Mouse (Mus musculus): Measurements from ENCODE around the gene Styxl1. TPM values are rescaled to one million over a fixed set of nuclear protein-coding genes. Genes with fewer than 3 reads are reported as not detected.
A peak's percentile ranks its signal among the peaks of the same experiment; 100 is the strongest.

Styxl1 gene
- polyA plus RNA-seq, 1 experiment = 0.57 TPM

DNA sequence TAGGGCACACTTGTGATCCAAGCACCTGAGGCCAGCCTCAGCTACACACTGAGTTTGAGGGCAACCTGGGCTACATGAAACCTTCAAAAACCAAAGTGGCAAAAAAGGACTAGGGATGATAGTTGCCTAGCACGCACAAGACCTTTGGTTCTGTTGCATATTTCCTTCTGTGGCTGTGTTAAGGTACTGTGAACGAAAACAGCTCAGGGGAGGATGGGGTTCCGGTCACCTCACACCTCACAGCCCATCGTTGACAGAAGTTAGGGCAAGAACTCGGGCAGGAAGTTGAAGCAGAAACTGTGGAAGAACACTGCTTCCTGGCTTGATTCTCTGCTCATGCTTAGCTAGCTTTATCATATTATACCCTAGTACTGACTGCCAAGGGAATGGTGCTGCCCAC lies 68.5 kb downstream of the Styxl1 start:
- H3K36me3 ChIP-seq (ENCODE audit: control insufficient read depth, insufficient read depth, low read length) = no peaks in the 10 kb centered on the region
- TF ChIP-seq POLR2A (IDR thresholded peaks at IDR 0.05; ENCODE audit: control insufficient read depth, extremely low read depth, insufficient read depth, low read length, poor library complexity) = no peak
- TF ChIP-seq CTCF (IDR thresholded peaks at IDR 0.05; ENCODE audit: borderline replicate concordance, control insufficient read depth, extremely low read depth, insufficient read depth, low read length, poor library complexity) = no peak
- no peak overlapping the region for H3K27ac ChIP-seq (ENCODE audit: control insufficient read depth, insufficient read depth, low read length)
- 89% methylated on average over 5 of the region's 5 CpGs for WGBS
- no peak for DNase-seq
- peaks cover 19% of the 10 kb centered on the region for H3K4me1 ChIP-seq (replicated peaks; ENCODE audit: control insufficient read depth, insufficient read depth, low read length)
- H3K27me3 ChIP-seq (ENCODE audit: control insufficient read depth, insufficient read depth, low read length) = no peaks in the 10 kb centered on the region
- no peak overlapping the region for H3K4me3 ChIP-seq (ENCODE audit: control insufficient read depth, insufficient read depth, low read length)

DNA sequence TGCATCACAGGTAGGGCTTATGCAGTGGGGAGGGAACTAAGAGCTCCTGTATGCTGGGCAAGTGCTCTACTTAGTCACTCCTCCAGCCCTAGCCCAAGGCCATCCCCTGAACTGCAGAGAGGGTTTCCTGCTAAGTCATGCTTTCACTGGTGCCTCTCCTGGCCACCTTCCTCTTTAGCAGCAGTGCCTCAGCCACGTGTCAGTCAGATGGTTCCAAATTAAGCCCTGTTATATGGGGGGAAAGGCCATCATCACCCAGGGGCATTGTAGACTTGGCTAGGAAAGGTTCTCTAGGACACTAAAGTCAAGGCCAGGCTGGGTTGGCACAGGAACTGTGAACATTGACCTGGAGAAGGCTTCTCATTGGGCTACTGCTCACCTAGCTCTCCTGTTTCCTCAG lies 70.3 kb downstream of the Styxl1 start:
- Histone ChIP-seq H3K36me3 (ENCODE audit: control insufficient read depth, insufficient read depth, low read length) (no peaks in the 10 kb centered on the region), H3K27me3 (ENCODE audit: control insufficient read depth, insufficient read depth, low read length) (no peaks in the 10 kb centered on the region), H3K4me1 (replicated peaks; ENCODE audit: control insufficient read depth, insufficient read depth, low read length) (peaks cover 18% of the 10 kb centered on the region), H3K4me3 (ENCODE audit: control insufficient read depth, insufficient read depth, low read length) (no peak overlapping the region), H3K27ac (ENCODE audit: control insufficient read depth, insufficient read depth, low read length) (no peak overlapping the region)
- no peak for TF ChIP-seq CTCF (IDR thresholded peaks at IDR 0.05; ENCODE audit: borderline replicate concordance, control insufficient read depth, extremely low read depth, insufficient read depth, low read length, poor library complexity)
- no peak for TF ChIP-seq POLR2A (IDR thresholded peaks at IDR 0.05; ENCODE audit: control insufficient read depth, extremely low read depth, insufficient read depth, low read length, poor library complexity)
- no peak for DNase-seq
- 24% methylated on average over 1 of the region's 1 CpGs for WGBS

DNA sequence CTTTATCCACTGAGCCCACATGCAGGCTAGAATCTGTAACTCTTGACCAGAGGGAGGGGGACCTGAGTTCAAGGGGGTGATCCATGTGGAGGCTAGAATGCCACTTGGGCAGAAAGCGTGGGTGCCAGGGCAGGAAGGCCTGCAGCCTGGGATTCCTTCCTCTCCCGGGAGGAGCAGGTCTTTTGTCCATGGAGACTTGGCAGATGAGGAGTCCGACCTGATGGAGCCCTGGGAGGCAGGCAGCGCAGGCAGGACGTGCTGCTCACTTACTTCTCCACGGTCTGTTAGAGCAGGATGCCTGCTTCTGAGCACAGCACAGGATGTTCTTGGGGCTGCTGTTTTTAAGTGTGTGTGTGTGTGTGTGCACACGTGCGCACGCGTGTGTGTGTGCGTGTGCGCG lies 71.1 kb downstream of the Styxl1 start:
- H3K27me3 ChIP-seq (ENCODE audit: control insufficient read depth, insufficient read depth, low read length) = no peaks in the 10 kb centered on the region
- no peak overlapping the region for H3K27ac ChIP-seq (ENCODE audit: control insufficient read depth, insufficient read depth, low read length)
- TF ChIP-seq POLR2A (IDR thresholded peaks at IDR 0.05; ENCODE audit: control insufficient read depth, extremely low read depth, insufficient read depth, low read length, poor library complexity) (no peak), CTCF (IDR thresholded peaks at IDR 0.05; ENCODE audit: borderline replicate concordance, control insufficient read depth, extremely low read depth, insufficient read depth, low read length, poor library complexity) (no peak)
- no peak overlapping the region for H3K4me3 ChIP-seq (ENCODE audit: control insufficient read depth, insufficient read depth, low read length)
- DNase-seq = no peak
- WGBS = 96% methylated on average over 13 of the region's 13 CpGs
- peaks cover 25% of the 10 kb centered on the region for H3K4me1 ChIP-seq (replicated peaks; ENCODE audit: control insufficient read depth, insufficient read depth, low read length)
- H3K36me3 ChIP-seq (ENCODE audit: control insufficient read depth, insufficient read depth, low read length) = no peaks in the 10 kb centered on the region

DNA sequence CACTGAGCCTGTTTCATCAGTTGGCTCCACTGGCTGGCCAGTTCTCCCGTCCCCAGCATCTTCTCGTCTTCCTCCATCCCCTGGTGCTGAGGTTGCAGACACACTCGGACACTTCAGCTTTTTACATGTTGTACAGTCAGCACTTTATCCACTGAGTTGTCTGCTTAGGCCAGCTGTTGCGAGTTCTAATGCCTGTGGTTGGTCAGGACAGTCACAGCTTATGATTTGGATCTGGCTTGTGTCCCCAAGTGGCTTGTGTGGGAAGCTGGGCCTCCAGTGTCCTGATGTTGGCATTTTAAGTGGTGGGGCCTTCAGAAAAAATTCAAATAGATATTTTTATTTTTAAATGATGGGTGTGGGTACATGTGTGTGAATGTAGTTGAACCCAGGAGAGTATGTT lies 72.8 kb downstream of the Styxl1 start:
- TF ChIP-seq POLR2A (IDR thresholded peaks at IDR 0.05; ENCODE audit: control insufficient read depth, extremely low read depth, insufficient read depth, low read length, poor library complexity) (no peak), CTCF (IDR thresholded peaks at IDR 0.05; ENCODE audit: borderline replicate concordance, control insufficient read depth, extremely low read depth, insufficient read depth, low read length, poor library complexity) (no peak)
- no peak overlapping the region for H3K4me3 ChIP-seq (ENCODE audit: control insufficient read depth, insufficient read depth, low read length)
- no peaks in the 10 kb centered on the region for H3K36me3 ChIP-seq (ENCODE audit: control insufficient read depth, insufficient read depth, low read length)
- H3K27ac ChIP-seq (ENCODE audit: control insufficient read depth, insufficient read depth, low read length) = no peak overlapping the region
- peaks cover 30% of the 10 kb centered on the region for H3K4me1 ChIP-seq (replicated peaks; ENCODE audit: control insufficient read depth, insufficient read depth, low read length)
- no peaks in the 10 kb centered on the region for H3K27me3 ChIP-seq (ENCODE audit: control insufficient read depth, insufficient read depth, low read length)
- WGBS = 94% methylated on average over 4 of the region's 4 CpGs
- DNase-seq = no peak

DNA sequence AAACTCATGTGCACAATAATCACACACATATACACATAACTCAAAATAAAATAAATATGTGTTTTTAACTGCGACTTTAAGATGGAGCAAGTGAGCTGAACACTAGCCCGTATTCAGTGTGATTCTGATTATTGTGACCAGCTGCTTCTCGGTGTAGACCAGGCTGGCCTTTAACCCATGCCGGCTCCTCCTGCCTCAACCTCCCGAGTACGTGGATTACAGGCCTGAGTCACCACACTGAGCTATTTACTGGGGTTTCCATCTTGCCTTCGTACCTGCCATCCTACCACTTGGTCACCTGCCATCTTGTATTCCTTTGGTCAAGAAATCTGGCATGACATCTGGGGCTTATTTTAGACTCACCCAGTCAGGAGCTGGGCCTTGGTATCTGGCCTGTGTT lies 74.8 kb downstream of the Styxl1 start:
- 98% methylated on average over 7 of the region's 7 CpGs for WGBS
- Histone ChIP-seq H3K4me1 (replicated peaks; ENCODE audit: control insufficient read depth, insufficient read depth, low read length) (peaks cover 36% of the 10 kb centered on the region), H3K36me3 (ENCODE audit: control insufficient read depth, insufficient read depth, low read length) (no peaks in the 10 kb centered on the region), H3K27me3 (ENCODE audit: control insufficient read depth, insufficient read depth, low read length) (no peaks in the 10 kb centered on the region), H3K27ac (ENCODE audit: control insufficient read depth, insufficient read depth, low read length) (peak overlapping the region; percentile 88), H3K4me3 (ENCODE audit: control insufficient read depth, insufficient read depth, low read length) (no peak overlapping the region)
- TF ChIP-seq POLR2A (IDR thresholded peaks at IDR 0.05; ENCODE audit: control insufficient read depth, extremely low read depth, insufficient read depth, low read length, poor library complexity) (no peak), CTCF (IDR thresholded peaks at IDR 0.05; ENCODE audit: borderline replicate concordance, control insufficient read depth, extremely low read depth, insufficient read depth, low read length, poor library complexity) (no peak)
- DNase-seq = no peak

DNA sequence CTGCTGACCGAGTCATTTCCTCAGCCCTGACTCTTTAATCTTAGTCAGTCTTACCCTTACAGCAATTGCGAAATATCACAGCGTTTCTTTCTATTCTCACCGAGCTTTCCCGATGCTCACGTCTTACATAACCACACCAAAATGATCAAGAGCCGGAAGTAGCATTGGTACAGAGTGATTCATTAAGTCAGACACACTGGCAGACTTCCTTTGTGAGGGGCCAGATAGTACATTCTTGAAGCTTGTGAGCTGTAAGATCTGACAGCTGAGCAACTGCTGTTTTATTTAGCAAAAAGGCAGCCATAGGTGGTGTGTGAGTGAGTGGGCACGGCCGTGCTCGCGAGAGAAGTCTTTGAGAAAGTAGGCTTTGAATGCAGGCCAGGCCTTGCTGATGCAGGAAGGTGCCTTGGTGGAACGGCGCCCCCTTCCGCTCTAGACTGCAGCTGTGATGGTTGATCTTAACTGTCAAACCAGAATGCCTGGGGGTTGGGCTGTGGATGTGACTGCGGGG lies 75.4 kb downstream of the Styxl1 start:
- Histone ChIP-seq H3K36me3 (ENCODE audit: control insufficient read depth, insufficient read depth, low read length) (no peaks in the 10 kb centered on the region), H3K4me1 (replicated peaks; ENCODE audit: control insufficient read depth, insufficient read depth, low read length) (peaks cover 33% of the 10 kb centered on the region), H3K27ac (ENCODE audit: control insufficient read depth, insufficient read depth, low read length) (peak overlapping the region; percentile 88), H3K4me3 (ENCODE audit: control insufficient read depth, insufficient read depth, low read length) (no peak overlapping the region), H3K27me3 (ENCODE audit: control insufficient read depth, insufficient read depth, low read length) (no peaks in the 10 kb centered on the region)
- peak; percentile 87 for DNase-seq
- TF ChIP-seq POLR2A (IDR thresholded peaks at IDR 0.05; ENCODE audit: control insufficient read depth, extremely low read depth, insufficient read depth, low read length, poor library complexity) = 0 out of 2 replicates have a peak, but pooled peaks have one; percentile 14
- TF ChIP-seq CTCF (IDR thresholded peaks at IDR 0.05; ENCODE audit: borderline replicate concordance, control insufficient read depth, extremely low read depth, insufficient read depth, low read length, poor library complexity) = peak; percentile 76; the same call in 1 of the 2 replicates
- WGBS = 3% methylated on average over 15 of the region's 15 CpGs

DNA sequence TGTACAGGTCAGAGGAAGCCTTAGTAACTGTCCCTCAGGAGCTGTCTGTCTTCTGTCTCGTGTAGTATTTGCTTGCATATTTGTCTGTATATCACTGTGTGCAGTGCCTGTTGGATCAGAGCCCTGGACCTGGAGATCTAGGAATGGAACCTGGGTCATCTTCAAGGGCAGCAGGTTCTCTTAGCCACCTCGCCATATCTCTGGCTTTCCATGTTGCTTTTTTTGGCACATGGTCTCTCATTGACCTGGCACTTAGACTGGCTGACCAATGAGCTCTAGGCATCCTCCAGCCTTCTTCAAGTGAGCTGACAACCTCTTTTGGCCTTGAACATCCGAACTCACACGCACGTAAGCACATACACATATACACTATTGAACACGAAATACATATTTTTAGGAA lies 76.0 kb downstream of the Styxl1 start:
- H3K27me3 ChIP-seq (ENCODE audit: control insufficient read depth, insufficient read depth, low read length) = no peaks in the 10 kb centered on the region
- 76% methylated on average over 6 of the region's 6 CpGs for WGBS
- no peak for DNase-seq
- TF ChIP-seq POLR2A (IDR thresholded peaks at IDR 0.05; ENCODE audit: control insufficient read depth, extremely low read depth, insufficient read depth, low read length, poor library complexity) = no peak
- TF ChIP-seq CTCF (IDR thresholded peaks at IDR 0.05; ENCODE audit: borderline replicate concordance, control insufficient read depth, extremely low read depth, insufficient read depth, low read length, poor library complexity) = no peak
- peak overlapping the region; percentile 88 for H3K27ac ChIP-seq (ENCODE audit: control insufficient read depth, insufficient read depth, low read length)
- H3K4me3 ChIP-seq (ENCODE audit: control insufficient read depth, insufficient read depth, low read length) = no peak overlapping the region
- no peaks in the 10 kb centered on the region for H3K36me3 ChIP-seq (ENCODE audit: control insufficient read depth, insufficient read depth, low read length)
- H3K4me1 ChIP-seq (replicated peaks; ENCODE audit: control insufficient read depth, insufficient read depth, low read length) = peaks cover 32% of the 10 kb centered on the region

All from thymus, adult 2 months (tissue).